Mouse (Mus musculus) G1E (cell line): ENCODE data around the gene Morc3.

Experiments used
- CTCF ChIP-seq: IDR thresholded peaks from 2 replicates; pipeline ENCODE4 v1.5.1; 2012; ENCODE audit warnings: low read depth, low read length, inconsistent platforms, mixed read lengths
- GATA1 ChIP-seq: IDR thresholded peaks from 2 replicates; pipeline ENCODE4 v1.6.1; 2012; ENCODE audit warnings: borderline replicate concordance, low read length, inconsistent platforms, mixed read lengths
- GATA2 ChIP-seq: IDR thresholded peaks from 2 replicates; pipeline ENCODE4 v1.6.1; 2012; ENCODE audit warnings: low read depth, low read length, inconsistent platforms, borderline replicate concordance
- POLR2AphosphoS5 ChIP-seq: IDR thresholded peaks from 2 replicates; pipeline ENCODE4 v1.6.1; 2012; ENCODE audit warnings: low read depth, low read length, inconsistent platforms; ENCODE audit not compliant: insufficient replicate concordance
- TAL1 ChIP-seq: conservative IDR thresholded peaks from 2 replicates; pipeline ENCODE4 v1.6.1; 2012; ENCODE audit warnings: low read depth, low read length, inconsistent platforms, mixed read lengths

- TF ChIP-seq CTCF (no peak), TAL1 (no peak), GATA1 (no peak), POLR2AphosphoS5 (no peak), GATA2 (no peak)
Measured at GRCm38 (mm10) chr16:93807961-93808554, 23.9 kb upstream of the Morc3 start.
